Mouse (Mus musculus) kidney, embryonic 14.5 days (tissue): Measurements from ENCODE around the gene Ahdc1. TPM values are rescaled to one million over a fixed set of nuclear protein-coding genes. Genes with fewer than 3 reads are reported as not detected.

Source experiments
- ATAC-seq: fragments of 200-750 bp; cut with Nextera tagmentation; 2 replicates; pipeline ENCODE4 v1.8.0; 2017; ENCODE audit warnings: moderate number of reproducible peaks, mild to moderate bottlenecking, moderate TSS enrichment, moderate library complexity; ENCODE audit not compliant: low FRiP score, low TSS enrichment
- H3K27ac ChIP-seq: fragments of 300-500 bp; sonication (generic); 2 replicates; pipeline ENCODE4 v1.5.1; 2014; ENCODE audit warnings: low read depth, mild to moderate bottlenecking, low read length, moderate library complexity, mixed read lengths
- H3K27me3 ChIP-seq: fragments of 300-500 bp; sonication (generic); 2 replicates; pipeline ENCODE4 v1.6.1; 2014; ENCODE audit warnings: mild to moderate bottlenecking, low read length; ENCODE audit not compliant: control insufficient read depth, insufficient read depth
- H3K36me3 ChIP-seq: fragments of 300-500 bp; sonication (generic); 2 replicates; pipeline ENCODE4 v1.6.1; 2014; ENCODE audit warnings: low read length, mixed read lengths; ENCODE audit not compliant: control insufficient read depth, insufficient read depth
- H3K4me1 ChIP-seq: fragments of 300-500 bp; sonication (generic); 2 replicates; pipeline ENCODE4 v1.6.1; 2014; ENCODE audit warnings: low read length, mixed read lengths; ENCODE audit not compliant: control insufficient read depth, insufficient read depth
- H3K4me2 ChIP-seq: fragments of 300-500 bp; sonication (generic); replicated peaks from 2 replicates; pipeline ENCODE4 v1.6.1; 2014; ENCODE audit warnings: low read depth, mild to moderate bottlenecking, low read length
- H3K4me3 ChIP-seq: fragments of 300-500 bp; sonication (generic); 2 replicates; pipeline ENCODE4 v1.5.1; 2014; ENCODE audit warnings: mild to moderate bottlenecking, low read length
- H3K9ac ChIP-seq: fragments of 300-500 bp; sonication (generic); 2 replicates; pipeline ENCODE4 v1.6.1; 2014; ENCODE audit warnings: low read depth, mild to moderate bottlenecking, low read length, moderate library complexity
- H3K9me3 ChIP-seq: fragments of 300-500 bp; sonication (generic); 2 replicates; pipeline ENCODE4 v1.6.1; 2016; ENCODE audit warnings: low read length; ENCODE audit not compliant: control insufficient read depth
- WGBS: fragments of 180-500 bp; shearing (Covaris S2); extraction: QIAGEN DNeasy Blood & Tissue Kit; methylation state at CpG from one replicate; pipeline ENCODE4 v1.1.7; 2014; 5-methylcytosine and 5-hydroxymethylcytosine counted together
- polyA plus RNA-seq: library from polyadenylated mRNA; unstranded; fragments of >200 nt; fragmentation: Nextera tagmentation; extraction: Ambion mirVana; gene quantifications from 2 replicates; pipeline ENCODE4 v1.2.1, GENCODE M21; 2014

Gene Ahdc1
- polyA plus RNA-seq, 1 experiment from 2014 or later, result 12.1 TPM

DNA sequence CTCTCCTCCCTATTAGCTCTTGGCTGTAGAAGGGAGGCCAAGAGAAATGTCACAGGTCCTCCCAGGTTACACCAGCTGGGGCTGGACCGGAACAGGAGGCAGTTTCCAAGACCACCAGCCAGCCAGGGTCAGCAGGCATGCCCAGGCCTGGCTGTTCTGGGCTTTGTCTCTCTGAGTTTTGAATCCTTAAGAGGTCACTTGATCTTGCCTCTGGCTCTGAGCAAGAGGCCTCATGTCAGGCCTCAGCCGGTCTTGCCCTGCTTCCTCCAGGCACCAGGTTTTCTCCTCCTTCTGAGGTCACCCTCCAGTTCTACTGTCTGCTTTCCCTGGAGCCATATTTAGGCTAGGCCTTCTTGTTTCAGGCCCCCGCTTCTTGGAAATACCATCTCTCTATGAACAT lies 59.3 kb downstream of the Ahdc1 start:
- Histone ChIP-seq H3K4me3 (no peak overlapping the region), H3K4me2 (no peak overlapping the region), H3K27ac (no peak overlapping the region), H3K36me3 (peaks cover 76% of the 10 kb centered on the region), H3K27me3 (no peaks in the 10 kb centered on the region), H3K9me3 (no peaks in the 10 kb centered on the region), H3K9ac (no peak overlapping the region), H3K4me1 (peaks cover 21% of the 10 kb centered on the region)
- WGBS, result 83% methylated on average over 3 of the region's 3 CpGs
- ATAC-seq, result no peak

DNA sequence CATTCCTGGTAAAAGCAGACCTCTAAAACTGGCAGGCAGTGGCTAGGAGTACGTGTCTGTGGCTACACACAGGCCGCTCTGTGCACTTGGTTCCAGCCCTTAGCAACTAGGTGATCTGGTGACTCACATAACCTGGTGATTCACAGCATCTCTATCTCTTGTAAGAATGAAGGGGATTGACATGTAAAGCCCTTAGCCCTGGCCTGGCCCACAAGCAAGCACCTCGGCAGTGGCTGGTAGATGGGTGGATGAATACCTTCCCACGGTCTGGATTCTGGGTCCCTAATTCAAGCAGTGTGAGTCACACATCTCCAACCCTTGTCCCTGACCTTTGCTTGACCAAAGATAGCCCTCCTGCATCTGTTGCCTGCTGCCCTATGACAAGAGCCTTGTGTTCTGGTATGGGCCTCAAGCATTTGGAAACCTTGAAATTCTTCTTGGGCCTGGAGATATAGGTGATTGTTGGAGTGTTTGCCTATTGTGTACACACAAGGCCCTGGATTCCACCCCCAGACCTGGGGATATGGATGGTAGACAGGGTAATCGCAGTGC lies 59.8 kb downstream of the Ahdc1 start:
- H3K9ac ChIP-seq, result no peak overlapping the region
- H3K9me3 ChIP-seq, result no peaks in the 10 kb centered on the region
- H3K4me2 ChIP-seq, result no peak overlapping the region
- H3K27me3 ChIP-seq, result no peaks in the 10 kb centered on the region
- H3K4me3 ChIP-seq, result no peak overlapping the region
- 94% methylated on average over 5 of the region's 5 CpGs for WGBS
- H3K36me3 ChIP-seq, result peaks cover 73% of the 10 kb centered on the region
- H3K4me1 ChIP-seq, result peaks cover 21% of the 10 kb centered on the region
- no peak for ATAC-seq
- H3K27ac ChIP-seq, result no peak overlapping the region

GRCm38 (mm10) chr4:133073192-133073591 lies 62.1 kb downstream of the Ahdc1 start:
- Histone ChIP-seq H3K27ac (no peak overlapping the region), H3K9me3 (no peaks in the 10 kb centered on the region), H3K36me3 (peaks cover 60% of the 10 kb centered on the region), H3K4me1 (peaks cover 21% of the 10 kb centered on the region), H3K4me2 (no peak overlapping the region), H3K9ac (no peak overlapping the region), H3K4me3 (no peak overlapping the region), H3K27me3 (no peaks in the 10 kb centered on the region)
- 60% methylated on average over 8 of the region's 8 CpGs for WGBS
- ATAC-seq, result no peak

DNA sequence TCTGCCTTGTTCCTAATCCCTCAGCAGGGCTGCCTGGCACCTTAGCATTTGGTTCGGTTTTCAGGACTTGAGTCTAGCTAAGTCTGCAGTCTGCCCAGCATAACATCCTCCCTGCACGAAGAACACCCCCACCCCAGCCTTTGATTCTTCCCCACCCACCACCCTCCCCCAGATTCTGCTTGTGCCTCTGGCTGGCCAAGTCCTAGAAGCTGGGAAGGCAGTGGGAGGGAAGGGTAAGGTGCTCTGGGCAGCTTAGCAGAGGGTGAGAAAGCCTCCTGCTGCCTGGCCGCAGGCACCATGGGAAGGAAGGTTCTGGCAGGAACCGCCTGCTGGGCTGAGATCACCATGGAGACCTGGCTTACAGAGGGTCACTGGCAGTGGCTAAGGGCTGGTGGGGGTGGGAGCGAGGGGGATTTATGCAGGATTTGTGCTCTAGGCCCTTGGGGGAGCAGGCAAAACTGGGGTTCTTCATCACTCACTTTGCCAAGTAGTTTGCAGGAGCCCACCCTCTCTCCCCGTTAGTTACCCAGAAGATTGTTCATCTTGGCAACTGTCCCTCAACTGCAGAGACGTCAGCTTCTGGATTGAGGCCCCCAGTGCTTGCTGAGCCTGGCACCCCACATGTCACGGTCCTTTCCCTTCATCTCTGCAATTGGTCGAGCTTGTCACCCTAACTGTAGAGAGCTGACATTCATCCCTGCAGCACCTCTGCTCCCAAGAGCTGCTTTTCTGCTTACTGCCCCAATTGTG lies 63.2 kb downstream of the Ahdc1 start:
- H3K27ac ChIP-seq, result 0 out of 2 replicates have a peak overlapping the region, but pooled peaks have one; percentile 30
- H3K4me2 ChIP-seq, result no peak overlapping the region
- WGBS, result 42% methylated on average over 9 of the region's 9 CpGs
- H3K36me3 ChIP-seq, result peaks cover 67% of the 10 kb centered on the region
- peaks cover 21% of the 10 kb centered on the region for H3K4me1 ChIP-seq
- H3K9ac ChIP-seq, result no peak overlapping the region
- H3K9me3 ChIP-seq, result no peaks in the 10 kb centered on the region
- no peaks in the 10 kb centered on the region for H3K27me3 ChIP-seq
- no peak for ATAC-seq
- H3K4me3 ChIP-seq, result no peak overlapping the region

- peaks cover 68% of the 10 kb centered on the region for H3K36me3 ChIP-seq
- H3K27ac ChIP-seq, result no peak overlapping the region
- WGBS, result 58% methylated on average over 8 of the region's 8 CpGs
- H3K9me3 ChIP-seq, result no peaks in the 10 kb centered on the region
- no peak overlapping the region for H3K4me3 ChIP-seq
- H3K4me2 ChIP-seq, result no peak overlapping the region
- no peak overlapping the region for H3K9ac ChIP-seq
- no peaks in the 10 kb centered on the region for H3K27me3 ChIP-seq
- no peak for ATAC-seq
- H3K4me1 ChIP-seq, result peaks cover 21% of the 10 kb centered on the region
These were observed 64.0 kb downstream of the Ahdc1 start for GRCm38 (mm10) chr4:133074894-133075572.

DNA sequence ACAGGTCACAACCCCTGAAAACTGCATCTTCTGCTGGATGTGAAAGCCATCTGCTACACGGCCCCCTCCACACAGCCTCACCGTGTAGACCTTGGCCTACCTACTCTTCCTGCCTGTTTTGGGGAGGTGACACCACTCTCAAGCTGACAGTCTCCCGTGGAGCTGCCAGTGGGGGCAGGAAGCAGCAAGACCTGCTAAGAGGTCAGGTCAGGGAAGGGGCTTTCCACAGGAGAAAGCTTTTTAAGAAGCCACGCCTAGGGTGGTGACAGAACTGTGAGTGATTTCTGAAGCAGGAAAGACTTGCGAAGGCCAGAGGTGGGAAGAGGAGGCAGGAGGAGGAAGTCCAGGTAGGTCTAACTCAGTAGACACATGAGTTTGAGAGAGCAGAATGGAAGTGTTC lies 67.9 kb downstream of the Ahdc1 start:
- H3K4me3 ChIP-seq, result no peak overlapping the region
- ATAC-seq, result no peak
- no peak overlapping the region for H3K9ac ChIP-seq
- H3K27ac ChIP-seq, result no peak overlapping the region
- no peak overlapping the region for H3K4me2 ChIP-seq
- H3K9me3 ChIP-seq, result no peaks in the 10 kb centered on the region
- H3K27me3 ChIP-seq, result no peaks in the 10 kb centered on the region
- H3K36me3 ChIP-seq, result peaks cover 35% of the 10 kb centered on the region
- H3K4me1 ChIP-seq, result peaks cover 17% of the 10 kb centered on the region
- 55% methylated on average over 5 of the region's 5 CpGs for WGBS

DNA sequence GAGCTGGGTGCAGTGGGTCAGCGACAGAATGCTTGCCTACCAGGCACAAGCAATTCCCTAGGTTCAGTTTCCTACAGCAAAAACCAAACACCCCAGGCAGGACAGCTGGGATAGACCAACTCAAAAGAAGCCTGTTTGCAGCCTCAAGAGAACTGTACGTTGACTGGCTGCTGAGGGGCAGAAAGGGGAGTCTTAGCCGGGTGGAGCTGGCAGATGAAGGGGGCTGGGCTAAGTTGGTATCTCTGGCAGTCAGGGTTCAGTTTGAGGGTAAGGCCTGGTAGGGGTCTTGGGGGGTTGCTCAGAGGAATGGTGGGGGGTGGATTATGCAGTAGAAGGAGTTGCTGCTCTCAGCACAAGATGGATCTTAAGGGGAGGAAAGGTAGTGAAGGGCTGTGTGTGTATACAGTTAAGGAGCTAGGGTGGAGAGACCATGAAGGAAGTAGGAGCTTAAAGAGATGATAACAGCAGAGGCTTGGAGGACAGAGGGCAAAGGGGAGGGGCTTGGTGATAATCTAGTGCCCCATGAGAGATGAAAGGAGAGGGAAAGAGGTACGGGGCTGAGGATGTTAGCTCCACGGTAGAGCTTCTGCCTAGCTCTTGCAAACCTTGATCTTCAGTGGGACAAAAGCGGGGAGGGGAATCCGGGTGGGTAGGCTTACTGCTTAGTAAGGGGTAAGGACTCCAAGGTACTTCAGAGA lies 68.5 kb downstream of the Ahdc1 start:
- H3K27me3 ChIP-seq, result no peaks in the 10 kb centered on the region
- peaks cover 31% of the 10 kb centered on the region for H3K36me3 ChIP-seq
- no peak overlapping the region for H3K9ac ChIP-seq
- 54% methylated on average over 7 of the region's 7 CpGs for WGBS
- H3K27ac ChIP-seq, result no peak overlapping the region
- H3K4me3 ChIP-seq, result no peak overlapping the region
- no peaks in the 10 kb centered on the region for H3K9me3 ChIP-seq
- peaks cover 18% of the 10 kb centered on the region for H3K4me1 ChIP-seq
- ATAC-seq, result no peak
- H3K4me2 ChIP-seq, result no peak overlapping the region

GRCm38 (mm10) chr4:133080862-133081261 lies 69.8 kb downstream of the Ahdc1 start:
- Histone ChIP-seq H3K36me3 (peaks cover 21% of the 10 kb centered on the region), H3K9ac (no peak overlapping the region), H3K4me2 (no peak overlapping the region), H3K4me3 (no peak overlapping the region), H3K27me3 (no peaks in the 10 kb centered on the region), H3K27ac (no peak overlapping the region), H3K4me1 (peaks cover 28% of the 10 kb centered on the region), H3K9me3 (no peaks in the 10 kb centered on the region)
- no peak for ATAC-seq
- 95% methylated on average over 3 of the region's 3 CpGs for WGBS
